Mouse (Mus musculus) liver, adult (tissue): ENCODE data around the gene 1700028P14Rik.

Source experiments
- GATA4 ChIP-seq: IDR thresholded peaks from 2 replicates; pipeline ENCODE4 v1.6.1; 2014; ENCODE audit warnings: mild to moderate bottlenecking, low read length; ENCODE audit not compliant: insufficient replicate concordance

1700028P14Rik gene

DNA sequence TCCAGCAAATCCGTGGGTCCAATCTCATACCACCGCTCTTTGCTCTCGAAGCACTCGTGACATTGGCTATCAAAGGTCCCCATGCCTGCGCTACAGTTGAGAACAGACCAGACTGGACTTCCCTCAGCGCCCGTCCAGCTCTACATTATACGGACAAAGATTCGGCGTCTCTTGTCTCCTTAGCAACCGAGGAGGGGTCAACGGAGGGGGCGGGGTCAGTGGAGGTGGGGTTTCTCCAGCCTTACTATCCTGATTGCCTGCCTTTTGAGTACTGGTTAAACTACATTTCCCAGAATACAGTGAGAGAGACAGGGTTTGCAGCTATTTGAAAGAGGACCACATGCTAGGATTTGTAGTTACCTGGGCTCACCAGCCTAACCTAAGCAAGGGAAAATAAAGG, at the start of gene 1700028P14Rik:
TSS of gene 1700028P14Rik (minus strand) at position 169 of the 400 bp plus-strand sequence.
- TF ChIP-seq GATA4 = no peak

DNA sequence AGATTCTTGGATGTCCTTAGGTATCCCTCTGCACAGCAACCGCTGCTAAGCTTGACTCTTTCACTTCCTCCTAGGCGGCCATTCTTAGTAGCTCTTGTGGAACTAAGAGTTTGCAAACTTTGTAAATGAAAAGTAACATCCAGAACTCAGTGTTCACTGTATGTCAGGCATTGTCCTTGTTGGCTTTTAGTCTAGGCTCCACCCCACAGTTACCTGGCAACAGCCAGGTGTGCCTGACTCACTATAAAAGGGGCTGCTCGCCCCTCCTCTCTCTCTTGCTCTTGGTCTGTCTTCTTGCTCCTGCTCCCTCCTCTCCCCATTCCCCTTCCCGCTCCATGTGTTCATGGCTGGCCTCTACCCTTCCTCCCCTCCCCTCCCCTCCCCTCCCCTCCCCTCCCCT, 46.5 kb upstream of the 1700028P14Rik start:
- TF ChIP-seq GATA4 = no peak

DNA sequence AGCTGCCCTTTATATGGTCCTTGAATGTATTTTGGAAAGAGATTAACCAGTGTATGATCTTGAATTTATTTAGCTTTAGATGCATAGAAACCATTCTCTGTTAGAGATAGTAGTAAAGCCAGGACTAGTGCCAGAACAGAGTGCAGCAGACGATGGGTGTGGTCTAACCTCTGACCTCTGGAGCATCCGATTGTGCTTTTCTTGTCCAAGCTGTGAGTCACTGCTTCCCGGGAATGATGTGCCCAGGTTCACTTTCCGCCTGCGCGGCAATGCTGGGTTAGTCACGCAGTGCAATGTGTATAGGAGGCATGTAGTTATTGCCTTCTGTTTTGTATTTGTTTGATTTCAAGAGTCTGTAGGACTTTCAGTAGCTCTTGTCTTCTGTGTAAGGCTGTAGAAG, 45.8 kb upstream of the 1700028P14Rik start:
- TF ChIP-seq GATA4 = no peak

DNA sequence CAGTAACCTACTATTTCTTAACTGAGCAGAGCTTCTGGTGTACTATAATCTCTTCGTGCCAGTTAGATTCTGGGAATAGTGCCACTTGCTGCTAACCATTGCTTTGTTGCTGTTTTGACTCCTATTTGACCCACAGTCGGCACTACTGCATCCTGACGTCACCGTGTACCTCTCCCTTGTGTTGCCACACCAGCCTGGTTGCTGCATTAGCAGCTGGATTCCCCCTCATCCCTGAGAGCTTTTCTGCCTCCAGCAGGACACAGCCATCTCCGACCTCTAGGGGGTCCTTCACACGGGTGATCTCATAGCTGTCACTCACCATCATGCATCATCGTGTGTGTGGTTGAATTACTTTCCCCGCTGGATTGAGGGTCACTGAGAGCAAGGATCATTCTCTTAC, 45.2 kb upstream of the 1700028P14Rik start:
- no peak for TF ChIP-seq GATA4

DNA sequence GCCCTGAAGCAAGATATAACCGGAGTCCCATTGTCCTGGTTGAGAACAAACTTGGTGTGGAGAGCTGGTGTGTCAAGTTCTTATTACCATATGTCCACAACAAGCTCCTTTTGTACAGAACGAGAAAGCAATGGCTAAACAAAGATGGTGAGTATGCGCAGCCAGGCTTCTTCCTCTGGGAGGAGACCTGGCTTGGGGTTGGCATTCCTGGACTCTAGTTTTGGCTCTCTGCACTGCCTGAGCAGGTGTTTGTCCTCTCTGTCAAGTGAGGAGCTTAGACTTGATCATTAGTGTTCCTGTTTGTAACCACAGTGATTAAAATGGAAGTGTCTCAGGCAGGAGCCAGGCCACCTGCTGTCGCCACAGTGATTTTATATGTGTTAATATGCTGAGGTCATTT, 41.7 kb upstream of the 1700028P14Rik start:
- TF ChIP-seq GATA4 = no peak

DNA sequence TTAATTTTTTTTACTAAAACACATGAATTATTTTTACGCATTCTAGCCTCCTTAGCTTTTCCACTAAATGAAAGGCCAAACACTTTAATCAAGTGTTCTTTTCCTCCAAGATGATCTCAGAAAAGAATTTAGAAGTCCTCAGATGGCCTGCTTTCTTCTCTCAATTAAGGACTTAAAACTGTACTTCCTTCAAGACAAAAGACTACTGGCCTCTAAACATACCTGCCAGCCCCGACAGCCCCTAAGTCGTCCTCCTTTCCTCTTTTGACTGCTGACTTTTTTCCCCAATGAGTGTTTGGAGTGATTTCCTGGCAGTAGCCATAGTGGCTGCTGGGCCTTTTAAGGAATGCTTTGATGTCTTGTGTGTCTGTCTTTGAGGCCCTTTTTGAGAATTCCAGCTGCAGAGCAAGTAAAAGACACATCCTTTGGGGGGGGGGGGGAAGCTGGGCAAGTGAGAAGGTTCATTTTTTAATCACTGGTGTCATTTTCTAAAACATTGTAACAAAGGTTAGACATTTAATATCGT, 35.9 kb upstream of the 1700028P14Rik start:
- TF ChIP-seq GATA4 = no peak

DNA sequence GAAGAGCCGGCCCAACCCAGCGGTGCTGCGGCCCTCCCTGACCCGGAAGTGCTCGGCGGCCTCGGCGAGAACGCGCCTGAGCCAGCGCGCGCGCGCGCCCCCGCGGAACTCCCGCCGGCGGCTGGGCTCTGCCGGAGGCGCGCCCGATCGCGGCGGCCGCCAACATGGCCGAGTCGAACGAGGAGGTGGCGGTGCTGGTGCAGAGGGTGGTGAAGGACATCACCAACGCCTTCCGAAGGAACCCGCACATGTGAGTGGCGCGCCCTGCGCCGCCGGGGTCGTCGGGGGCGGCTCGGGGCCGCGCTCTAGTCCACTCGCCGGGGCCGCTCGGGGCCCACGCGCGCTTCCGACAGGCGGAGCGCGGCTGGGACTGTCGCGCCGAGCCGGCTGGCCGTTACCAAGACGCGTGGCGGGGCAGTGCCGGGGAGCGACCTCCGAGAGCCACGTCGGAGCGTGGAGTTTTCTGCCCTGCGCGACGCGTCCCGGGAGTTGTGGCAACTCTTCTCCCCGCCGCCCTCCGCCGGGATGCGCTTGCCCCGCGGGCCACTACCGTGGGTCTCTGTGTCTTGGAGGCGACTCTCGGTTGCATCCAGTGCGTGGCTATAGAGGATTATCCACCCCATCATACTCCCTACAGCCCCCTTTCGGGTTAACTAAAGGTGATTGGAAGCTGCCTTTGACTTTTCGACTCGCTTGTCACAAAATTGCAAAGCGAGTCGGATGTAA, 34.8 kb upstream of the 1700028P14Rik start, which contains the start of gene Ptar1:
TSS of gene Ptar1 (plus strand) at position 134 of the 726 bp plus-strand sequence.
- TF ChIP-seq GATA4 = no peak

DNA sequence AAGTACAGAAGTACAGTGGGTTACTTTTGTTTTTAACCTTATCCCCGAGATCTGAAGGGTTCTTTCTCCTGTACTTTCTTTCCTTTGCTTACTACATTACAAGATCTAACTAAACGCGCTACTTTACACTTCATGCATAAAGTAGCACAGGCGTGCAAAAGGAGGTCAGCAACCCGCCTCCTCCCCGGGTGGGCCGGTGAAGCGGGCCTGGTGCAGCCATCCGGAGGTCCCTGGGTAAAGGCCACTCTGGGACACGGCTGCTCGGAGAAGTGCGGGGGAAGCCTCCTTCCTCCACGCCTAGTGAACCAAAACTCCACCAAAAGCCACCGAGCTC, 34.3 kb upstream of the 1700028P14Rik start:
- TF ChIP-seq GATA4 = no peak

DNA sequence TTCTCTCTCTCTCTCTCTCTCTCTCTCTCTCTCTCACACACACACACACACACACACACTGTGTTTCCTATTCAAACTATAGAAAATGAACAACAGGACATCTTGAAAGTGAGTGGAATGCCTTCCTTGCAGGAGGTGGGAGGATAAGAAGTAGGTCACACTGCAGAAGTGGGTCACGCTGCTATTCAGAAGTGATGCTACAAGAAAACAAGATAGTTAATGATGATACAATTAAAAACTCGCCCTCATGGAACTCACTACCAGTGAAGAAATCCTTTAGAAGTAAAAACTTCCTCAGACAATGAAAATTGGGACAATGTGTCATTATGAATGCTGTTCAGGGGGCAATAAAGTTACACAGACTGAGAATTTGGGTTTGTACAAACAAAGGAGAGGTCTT, 20.4 kb upstream of the 1700028P14Rik start:
- no peak for TF ChIP-seq GATA4

DNA sequence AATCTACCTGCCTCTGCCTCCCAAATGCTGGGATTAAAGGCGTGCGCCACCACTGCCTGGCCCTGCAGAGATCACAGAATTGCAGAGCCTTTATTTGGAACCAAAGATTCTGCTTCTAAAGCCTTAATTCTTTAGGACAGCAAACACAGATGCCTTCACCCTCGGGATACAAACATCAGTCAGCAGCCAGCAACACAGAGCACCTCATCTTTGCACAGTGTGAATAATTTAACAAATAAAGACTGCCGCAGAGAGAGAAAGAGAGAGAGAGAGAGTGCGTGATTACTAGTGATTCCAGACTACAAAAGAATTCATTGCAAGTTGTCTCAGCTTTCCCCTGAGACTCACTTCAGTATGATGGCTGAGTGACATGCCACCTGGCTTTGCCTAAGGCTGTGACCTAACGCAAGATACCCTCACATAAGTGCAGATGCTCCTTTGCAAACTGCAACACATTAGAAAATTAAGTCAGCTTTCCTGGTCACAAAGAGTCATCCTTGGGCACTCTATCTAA, 15.6 kb upstream of the 1700028P14Rik start:
- no peak for TF ChIP-seq GATA4

DNA sequence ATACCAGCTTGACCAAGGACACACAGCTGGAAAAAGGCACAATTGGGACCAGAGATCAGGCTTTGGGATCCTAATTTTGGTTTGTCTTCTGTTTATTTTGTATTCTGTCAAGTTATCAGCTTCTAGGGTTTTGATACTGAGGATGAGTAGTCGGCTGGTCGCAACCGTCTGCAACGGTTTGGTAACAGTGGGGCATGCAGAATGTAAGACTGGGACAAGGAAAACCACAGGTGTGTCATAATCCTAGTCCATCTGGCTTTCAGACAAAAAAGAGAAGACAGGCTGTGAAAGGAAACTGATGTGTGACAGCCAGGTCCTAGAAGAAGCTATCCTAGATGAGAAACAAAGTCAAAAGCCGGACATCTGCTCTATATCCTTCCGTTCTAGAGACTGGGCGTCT, 11.5 kb upstream of the 1700028P14Rik start:
- no peak for TF ChIP-seq GATA4

DNA sequence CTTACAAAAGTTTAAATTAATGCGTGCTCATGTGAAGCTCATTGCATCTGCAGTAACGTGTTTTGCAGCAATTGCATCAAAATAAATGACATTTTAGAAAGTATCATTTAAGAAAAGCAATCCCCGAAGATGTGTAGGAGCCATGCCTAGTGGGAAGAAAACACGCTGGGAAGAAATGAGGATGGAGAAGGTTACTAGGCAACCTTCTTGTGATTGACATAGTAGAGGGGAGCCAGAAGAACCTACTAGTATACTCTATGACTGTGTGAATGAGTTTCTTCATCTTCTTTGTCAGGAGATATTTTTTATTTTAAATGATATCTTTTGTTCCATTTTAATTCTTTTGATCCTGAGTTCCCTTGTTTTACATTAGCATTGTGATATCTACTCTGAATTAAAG, 5.7 kb upstream of the 1700028P14Rik start:
- no peak for TF ChIP-seq GATA4

DNA sequence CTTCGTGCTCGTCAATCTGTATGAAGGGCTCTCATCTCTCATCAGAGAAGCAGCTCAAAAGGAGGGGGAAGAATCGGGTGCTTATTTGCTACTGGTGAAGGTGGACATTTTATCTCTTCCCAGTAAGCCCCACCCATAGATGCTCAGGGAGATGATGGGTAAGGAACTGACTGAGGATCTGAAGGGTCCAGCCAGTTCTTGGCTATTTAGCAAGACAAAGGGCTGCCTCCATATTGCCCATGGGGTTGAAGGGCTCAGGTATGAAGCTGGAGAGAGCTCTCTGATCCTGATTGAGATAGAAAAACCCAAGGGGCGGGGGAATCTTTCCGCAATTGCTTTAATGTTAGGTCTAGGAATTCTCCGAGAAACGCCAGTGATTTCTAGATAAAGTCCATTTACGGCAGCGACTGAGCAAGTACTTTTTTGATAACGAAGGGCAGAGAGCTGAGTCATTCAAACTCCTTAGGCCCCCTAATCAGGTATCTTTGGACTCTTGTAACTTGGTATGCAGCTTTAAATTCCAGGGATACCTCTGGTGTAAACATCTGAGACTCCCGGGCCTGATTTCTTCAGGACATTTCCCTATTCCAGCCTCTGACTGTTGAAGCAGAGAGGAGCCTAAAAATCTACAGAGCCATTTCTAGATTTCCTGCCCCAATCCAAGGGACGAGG, 4.8 kb upstream of the 1700028P14Rik start:
- TF ChIP-seq GATA4 = no peak

DNA sequence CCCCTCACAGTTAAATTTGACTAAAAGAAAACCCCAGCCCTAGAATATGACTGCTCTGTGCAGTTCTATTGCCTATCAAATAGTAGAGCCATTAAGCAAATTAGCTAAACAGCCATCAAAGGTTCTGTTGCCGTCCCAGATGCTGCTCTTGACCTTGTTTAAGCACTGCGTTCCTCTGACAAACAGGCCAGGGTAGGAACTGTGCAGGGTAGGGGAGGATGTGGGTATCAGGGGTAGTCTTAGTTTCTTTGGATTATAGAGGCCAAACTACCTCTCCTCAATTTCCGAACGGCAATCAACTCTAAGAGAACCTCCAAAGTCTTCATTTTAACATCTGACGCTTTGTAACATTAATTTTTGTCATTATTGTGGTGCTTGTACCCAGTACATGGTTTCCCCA, 542 bp upstream of the 1700028P14Rik start:
- TF ChIP-seq GATA4 = no peak

DNA sequence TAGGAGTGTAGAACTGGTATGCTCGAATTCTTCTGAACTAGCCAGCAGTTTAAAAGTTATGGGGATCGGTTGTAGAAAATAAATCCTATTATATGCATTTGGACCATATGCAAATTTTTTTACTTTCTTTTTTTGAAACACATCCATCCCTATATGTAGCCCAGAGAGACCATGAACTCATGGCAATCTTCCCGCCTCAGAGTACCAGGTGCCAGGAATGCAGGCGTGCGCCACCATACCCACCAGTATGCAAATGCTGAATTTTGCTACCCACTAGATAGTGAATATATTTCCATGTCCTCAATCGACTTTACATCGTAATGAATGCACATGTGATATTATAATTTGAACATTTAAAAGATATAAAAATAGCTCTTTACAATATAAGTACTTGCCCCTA, 5.3 kb downstream of the 1700028P14Rik start:
- TF ChIP-seq GATA4 = no peak

DNA sequence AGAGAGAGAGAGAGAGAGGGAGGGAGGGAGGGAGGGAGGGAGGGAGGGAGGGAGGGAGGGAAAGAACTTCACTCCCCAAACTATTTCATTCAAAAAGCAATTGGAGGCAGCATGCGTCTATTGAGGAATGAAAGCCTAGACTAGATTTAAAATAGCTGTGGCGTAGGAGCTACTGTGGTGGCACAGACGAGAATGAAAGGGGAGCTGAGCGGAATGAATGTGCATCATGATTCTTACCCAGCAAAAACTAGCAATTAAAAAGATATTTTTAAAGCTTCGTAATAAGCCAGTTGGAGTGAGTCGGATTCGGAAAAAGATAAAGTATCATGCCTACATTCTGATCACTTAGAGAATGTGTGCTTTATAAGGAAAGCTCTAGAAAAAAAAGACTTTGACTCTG, 7.3 kb downstream of the 1700028P14Rik start:
- TF ChIP-seq GATA4 = no peak
